In the genomic region with DNA sequence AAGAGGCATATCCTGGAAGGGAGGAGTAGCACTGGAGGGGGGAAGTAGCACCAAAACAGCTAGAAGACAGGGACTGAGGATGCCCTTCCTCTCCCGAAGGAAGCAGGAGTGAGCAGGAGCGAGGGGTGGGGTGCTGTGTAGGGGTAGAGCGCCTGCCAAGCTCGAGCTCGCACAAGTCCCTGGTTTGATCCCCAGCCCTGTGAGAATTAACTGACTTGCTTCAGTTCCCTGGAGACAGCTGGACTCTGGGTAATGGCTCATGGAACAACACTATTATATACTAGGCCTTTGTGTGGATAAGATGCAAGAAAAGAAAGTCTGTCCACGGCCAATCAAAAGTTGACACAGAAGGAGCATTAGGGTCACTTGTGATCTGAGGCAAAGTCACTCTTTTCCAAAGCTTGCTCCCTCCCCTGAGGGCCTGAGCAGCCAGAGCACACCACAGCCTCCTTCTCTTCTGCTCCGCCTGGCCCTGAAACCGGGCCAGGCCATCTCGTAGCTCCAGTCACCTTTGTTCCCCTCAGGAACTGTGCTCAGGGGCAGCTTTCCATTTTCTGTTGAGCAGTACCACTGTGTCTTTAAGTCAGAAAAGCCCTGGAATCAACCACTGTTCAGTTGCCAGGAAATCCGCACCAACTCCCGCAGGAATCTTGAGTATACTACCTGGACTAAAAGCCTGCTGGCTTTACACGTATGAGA, we compare ENCODE assay signal across 12 mouse cellular contexts.
DNase-seq lines count a peak whose midpoint lies in the region; ATAC-seq lines count a peak whose summit lies in the region.
"Had no signal": no experiment of that assay in that cellular context is flagged by ENCODE, and none has a peak within 500 bp of the region (broad histone marks: within the 10 kb centered on the region; RNA-seq: fewer than 3 reads in every experiment).

No protein-coding gene starts in this region.

- WGBS in kidney, embryonic 15.5 days, result 63% methylated on average over 12 of the region's 12 CpGs
- WGBS in embryonic facial prominence, embryonic 10.5 days, result 39% methylated on average over 12 of the region's 12 CpGs
- 40% methylated on average over 12 of the region's 12 CpGs for WGBS in hindbrain, embryonic 10.5 days
- WGBS in midbrain, embryonic 13.5 days, result 32% methylated on average over 12 of the region's 12 CpGs

- no peak overlapping the region for H3K4me2 ChIP-seq in kidney, embryonic 15.5 days
- H3K4me2 ChIP-seq in midbrain, embryonic 13.5 days (replicated peaks), result no peak overlapping the region

- H3K36me3 ChIP-seq in kidney, embryonic 15.5 days, result no peaks in the 10 kb centered on the region
- H3K36me3 ChIP-seq in embryonic facial prominence, embryonic 10.5 days (replicated peaks), result no peaks in the 10 kb centered on the region
- H3K36me3 ChIP-seq in hindbrain, embryonic 10.5 days, result no peaks in the 10 kb centered on the region
- no peaks in the 10 kb centered on the region for H3K36me3 ChIP-seq in midbrain, embryonic 13.5 days

- no peak for DNase-seq in kidney, adult 18-20 months
- peak; percentile 14 for DNase-seq in embryonic facial prominence, embryonic 10.5 days (ENCODE audit: low spot score)
- DNase-seq in hindbrain, embryonic 10.5 days (ENCODE audit: low spot score), result peak; percentile 33
- no peak for DNase-seq in frontal cortex, postnatal 14 days (ENCODE audit: low spot score in 2 of 2)
- DNase-seq in retina, postnatal 1 day, result no peak
- no peak for DNase-seq in right cerebral cortex, postnatal 25 days
- DNase-seq: cerebellum, adult 9-11 months; spleen, adult 18-20 months; thymus, postnatal 14 days had no signal

- H3K4me3 ChIP-seq in kidney, embryonic 15.5 days (replicated peaks), result no peak overlapping the region
- no peak overlapping the region for H3K4me3 ChIP-seq in embryonic facial prominence, embryonic 10.5 days
- H3K4me3 ChIP-seq in hindbrain, embryonic 10.5 days, result no peak overlapping the region
- H3K4me3 ChIP-seq in midbrain, embryonic 13.5 days (replicated peaks), result no peak overlapping the region

- peaks cover 12% of the 10 kb centered on the region for H3K4me1 ChIP-seq in kidney, embryonic 15.5 days
- peaks cover 14% of the 10 kb centered on the region for H3K4me1 ChIP-seq in embryonic facial prominence, embryonic 10.5 days
- H3K4me1 ChIP-seq in hindbrain, embryonic 10.5 days (replicated peaks), result peaks cover 23% of the 10 kb centered on the region
- peaks cover 11% of the 10 kb centered on the region for H3K4me1 ChIP-seq in midbrain, embryonic 13.5 days (replicated peaks)

- H3K9me3 ChIP-seq in kidney, embryonic 15.5 days (replicated peaks), result no peaks in the 10 kb centered on the region
- H3K9me3 ChIP-seq in embryonic facial prominence, embryonic 10.5 days, result no peaks in the 10 kb centered on the region
- H3K9me3 ChIP-seq in hindbrain, embryonic 10.5 days, result peaks cover 2% of the 10 kb centered on the region; the same call in 1 of the 2 replicates
- H3K9me3 ChIP-seq in midbrain, embryonic 13.5 days, result no peaks in the 10 kb centered on the region

- peak overlapping the region; percentile 15; the same call in 1 of the 2 replicates for H3K27ac ChIP-seq in kidney, embryonic 15.5 days
- peak overlapping the region; percentile 65; the same call in 1 of the 2 replicates for H3K27ac ChIP-seq in embryonic facial prominence, embryonic 10.5 days (replicated peaks)
- H3K27ac ChIP-seq in hindbrain, embryonic 10.5 days, result peak overlapping the region; percentile 45; the same call in 1 of the 2 replicates
- H3K27ac ChIP-seq in midbrain, embryonic 13.5 days, result peak overlapping the region; percentile 44; the same call in 1 of the 2 replicates

- no peak overlapping the region for H3K9ac ChIP-seq in kidney, embryonic 15.5 days
- no peak overlapping the region for H3K9ac ChIP-seq in midbrain, embryonic 13.5 days (replicated peaks)

- H3K27me3 ChIP-seq in kidney, embryonic 15.5 days, result no peaks in the 10 kb centered on the region
- H3K27me3 ChIP-seq in embryonic facial prominence, embryonic 10.5 days (replicated peaks; ENCODE audit: low read depth, poor library complexity, severe bottlenecking), result 0 out of 2 replicates have a peak, but pooled peaks cover 4% of the 10 kb centered on the region
- H3K27me3 ChIP-seq in hindbrain, embryonic 10.5 days (ENCODE audit: insufficient read depth, poor library complexity, severe bottlenecking), result peaks cover 11% of the 10 kb centered on the region; the same call in 1 of the 2 replicates
- peaks cover 15% of the 10 kb centered on the region; the same call in 1 of the 2 replicates for H3K27me3 ChIP-seq in midbrain, embryonic 13.5 days

- ATAC-seq in kidney, embryonic 15.5 days (replicated peaks; ENCODE audit: low FRiP score), result no peak
- ATAC-seq in midbrain, embryonic 13.5 days, result 0 out of 2 replicates have a peak, but pooled peaks have one; percentile 24
- ATAC-seq: inflammation-experienced regulatory T-cells, adult 6 months had no signal

Comparison
In these comparisons a context has a peak if more than half of its experiments do, and no peak if none do; other contexts are left out.
1. H3K27ac ChIP-seq: peak in every context shown above with its lines; median percentile 65 in embryonic facial prominence, embryonic 10.5 days; 45 in hindbrain, embryonic 10.5 days; 44 in midbrain, embryonic 13.5 days; 15 in kidney, embryonic 15.5 days.
2. DNase-seq: peak in embryonic facial prominence, embryonic 10.5 days (single experiment) and hindbrain, embryonic 10.5 days (single experiment); none in kidney, adult 18-20 months (single experiment), frontal cortex, postnatal 14 days (0 of 2), retina, postnatal 1 day (single experiment) and right cerebral cortex, postnatal 25 days (single experiment).